Mouse (Mus musculus) MN1 (cell line): ENCODE measurements around the gene Syne1.

Experiments
- DNase-seq: peaks from one replicate; pipeline ENCODE4 v3.0.0-alpha.2; 2016; ENCODE audit warnings: low spot score

The Syne1 gene

DNA sequence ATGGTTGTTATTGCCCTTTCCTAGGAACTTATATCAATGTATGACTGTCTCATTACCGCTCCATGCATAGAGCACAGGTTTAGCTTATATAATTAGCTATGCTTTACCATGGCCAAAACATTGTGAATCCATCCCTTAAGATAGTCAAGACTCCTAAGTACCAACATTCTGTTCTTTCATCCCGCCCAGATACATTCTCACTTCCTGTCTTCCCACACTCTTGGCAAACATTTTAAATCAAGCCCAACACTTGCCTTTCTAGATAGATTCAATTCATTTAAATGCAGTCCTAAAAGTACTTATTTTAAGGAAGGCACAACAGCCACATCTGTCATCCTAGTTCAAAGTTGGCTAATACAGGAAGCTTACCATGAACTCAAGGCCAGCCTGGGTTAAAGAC lies 113.5 kb downstream of the Syne1 start:
- no peak for DNase-seq

DNA sequence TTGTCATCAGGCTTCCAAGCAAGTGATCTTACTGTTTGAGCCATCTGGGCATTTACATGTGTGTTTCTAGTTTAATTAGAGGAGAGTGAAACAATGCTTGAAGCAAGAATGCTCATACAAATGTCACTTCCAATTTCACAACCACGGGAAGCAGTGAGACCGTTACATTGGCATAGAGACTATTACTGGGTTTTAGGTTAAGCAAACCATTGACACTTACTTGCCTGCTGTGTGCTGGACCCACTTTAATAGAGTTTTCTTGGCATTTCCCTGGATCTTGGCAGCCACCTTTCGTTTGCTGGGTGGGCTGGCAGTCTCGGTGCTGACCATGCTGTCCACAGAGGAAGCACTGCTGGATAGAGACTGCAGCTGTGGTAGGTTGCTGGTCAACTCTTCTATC lies 127.3 kb downstream of the Syne1 start:
- no peak for DNase-seq

DNA sequence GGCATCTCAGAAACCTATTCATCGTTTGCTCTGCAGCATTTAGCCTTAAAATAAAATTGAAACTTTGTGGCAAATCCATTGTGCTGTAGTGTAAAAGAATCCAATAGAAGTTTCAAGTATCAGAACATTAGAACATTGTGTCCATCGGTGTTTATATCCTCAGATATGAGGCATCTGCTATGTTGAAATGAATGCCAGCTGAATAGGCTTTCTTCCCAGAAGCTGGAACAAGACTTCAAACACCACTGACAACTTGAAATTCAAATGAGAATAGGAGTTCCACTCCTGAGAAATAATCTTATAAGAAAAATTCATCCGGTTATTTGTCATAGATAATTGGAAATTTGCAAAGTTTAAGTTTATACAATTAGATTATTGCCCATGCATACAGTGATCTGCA lies 135.6 kb downstream of the Syne1 start:
- DNase-seq = no peak

DNA sequence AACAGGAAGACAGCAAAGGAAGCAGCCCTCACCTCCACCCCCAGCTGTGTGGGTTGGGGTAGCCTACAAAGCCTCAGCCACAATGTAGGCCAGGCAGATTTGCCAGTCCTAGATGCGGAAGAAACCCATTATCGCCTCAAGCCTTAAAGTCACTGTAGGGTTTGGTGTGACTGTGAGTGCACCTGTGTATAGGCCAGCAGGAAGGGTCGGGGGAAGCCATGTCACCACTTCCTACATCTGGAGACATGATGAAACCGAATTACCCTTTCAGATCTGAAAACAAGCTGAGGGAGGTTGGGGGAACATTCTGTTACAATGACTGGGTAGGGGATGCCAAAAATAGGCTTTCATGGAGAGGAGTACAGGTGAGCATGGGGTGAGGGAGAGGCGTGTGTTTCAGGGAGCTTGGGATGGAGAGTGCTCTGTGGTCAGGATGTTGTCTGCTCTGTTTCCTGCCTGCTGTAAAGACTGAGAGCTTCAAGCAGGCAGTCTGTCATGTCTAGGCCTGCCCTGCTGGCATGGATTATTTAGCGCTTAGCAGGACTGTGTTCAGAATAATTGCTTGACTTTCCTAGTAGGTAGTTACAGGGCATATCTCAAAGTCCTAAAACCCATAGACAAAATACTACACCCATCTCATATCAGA lies 167.0 kb downstream of the Syne1 start:
- no peak for DNase-seq

GRCm38 (mm10) chr10:5381536-5381935 lies 169.7 kb downstream of the Syne1 start:
- DNase-seq = no peak

- DNase-seq = no peak
Measured at GRCm38 (mm10) chr10:5378969-5379368, 172.3 kb downstream of the Syne1 start.

- no peak for DNase-seq
Measured at GRCm38 (mm10) chr10:5369599-5369998, 181.7 kb downstream of the Syne1 start.

- no peak for DNase-seq
Measured at GRCm38 (mm10) chr10:5368266-5368665, 183.0 kb downstream of the Syne1 start.

- no peak for DNase-seq
Measured at GRCm38 (mm10) chr10:5367465-5368011, 183.7 kb downstream of the Syne1 start.

DNA sequence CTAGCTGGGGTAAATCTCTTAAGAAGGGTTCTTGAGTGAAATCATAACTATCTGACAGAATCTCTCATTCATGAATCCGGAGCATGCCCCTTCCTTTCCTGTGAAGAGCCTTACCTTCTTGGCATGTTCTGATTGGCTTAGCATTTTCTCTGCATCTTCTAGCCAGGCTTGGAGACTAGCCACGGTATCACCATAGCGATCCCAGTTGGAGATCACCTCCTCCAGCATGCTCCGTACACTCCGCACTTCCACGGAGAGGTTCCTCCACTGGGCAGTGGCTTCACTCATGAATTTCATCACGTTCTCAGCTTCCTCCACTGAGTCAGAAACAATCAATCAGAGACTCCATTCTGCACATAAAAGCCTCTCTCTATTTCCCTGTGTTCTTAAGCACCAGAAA lies 190.7 kb downstream of the Syne1 start:
- no peak for DNase-seq

- DNase-seq = no peak
Measured at GRCm38 (mm10) chr10:5356614-5357013, 194.7 kb downstream of the Syne1 start.

DNA sequence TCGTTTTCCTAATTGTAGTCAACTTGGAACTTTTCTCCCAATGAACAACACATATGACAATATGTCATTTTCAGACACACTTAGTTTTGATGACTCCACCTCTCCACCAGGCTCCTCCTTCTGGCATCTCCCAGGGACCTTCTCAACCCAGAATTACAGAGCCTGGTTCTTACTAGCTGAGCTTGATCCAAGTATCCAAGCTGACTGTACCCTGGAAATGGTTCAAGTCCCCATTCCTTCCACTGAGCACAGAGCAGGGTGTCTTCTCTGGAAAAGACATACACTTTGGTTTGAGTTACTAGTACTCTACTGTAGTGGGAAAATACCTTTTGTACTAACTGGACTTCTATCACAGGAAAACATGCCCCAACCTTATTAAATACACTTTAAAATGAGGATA lies 197.9 kb downstream of the Syne1 start:
- no peak for DNase-seq

- DNase-seq = no peak
Measured at GRCm38 (mm10) chr10:5346911-5347310, 204.4 kb downstream of the Syne1 start.

DNA sequence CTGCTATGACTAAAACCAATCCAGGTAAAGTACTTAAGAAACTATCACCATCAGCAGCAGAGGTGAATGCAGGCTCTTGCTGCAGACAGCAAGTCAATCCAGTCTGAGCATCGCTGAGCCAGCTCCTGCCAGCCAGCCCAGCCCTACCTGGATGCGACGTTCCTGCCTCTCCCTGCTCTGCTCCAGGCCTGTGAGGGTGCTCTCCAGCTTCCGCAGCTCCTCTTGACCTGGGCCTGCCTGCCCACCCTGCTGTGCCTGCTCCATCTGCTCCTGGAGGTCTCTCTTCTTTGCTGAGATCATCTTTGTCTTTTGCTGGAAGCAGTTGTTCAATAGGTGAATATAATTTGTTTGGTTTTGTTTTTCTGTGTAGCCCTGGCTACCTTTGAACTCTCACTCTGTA lies 208.1 kb downstream of the Syne1 start:
- no peak for DNase-seq

- DNase-seq = no peak
Measured at GRCm38 (mm10) chr10:5336394-5336793, 214.9 kb downstream of the Syne1 start.

DNA sequence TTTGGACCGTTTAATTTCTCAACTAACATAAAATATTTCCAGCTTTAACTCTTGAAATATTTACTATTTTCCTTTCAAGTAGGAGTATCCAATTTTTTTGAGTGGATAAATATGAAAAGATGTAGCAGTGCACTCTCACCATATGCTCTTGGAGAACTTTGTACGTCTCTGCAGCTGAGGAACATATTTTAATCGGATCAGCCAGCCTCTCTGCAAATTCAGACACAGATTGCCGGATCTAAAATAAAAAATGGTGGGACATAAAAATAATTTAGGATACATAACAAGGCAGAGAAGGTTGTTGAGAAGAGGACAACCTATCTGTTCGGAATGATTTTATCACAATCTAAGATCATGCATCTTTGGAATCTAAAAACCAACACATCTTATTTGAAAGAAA lies 218.5 kb downstream of the Syne1 start:
- no peak for DNase-seq

DNA sequence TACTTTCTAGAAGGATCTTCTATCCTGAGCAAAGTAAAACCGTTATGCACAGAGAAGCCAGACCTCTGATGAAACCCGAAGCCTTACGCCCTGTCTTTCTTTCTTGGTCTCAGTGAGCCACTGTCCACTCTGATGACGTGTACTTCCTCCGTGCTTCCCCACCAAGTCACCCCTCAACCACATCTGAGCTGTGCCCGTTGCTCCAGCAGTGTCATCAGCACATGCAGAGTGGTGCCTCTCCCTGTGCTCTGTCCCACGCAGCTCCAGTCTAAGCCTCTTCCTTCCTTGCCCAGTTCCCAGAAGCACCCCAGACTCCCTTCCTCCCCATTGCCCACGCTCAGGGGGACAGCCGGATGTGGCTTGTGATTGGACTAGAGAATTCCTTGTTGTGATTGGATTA lies 224.6 kb downstream of the Syne1 start:
- DNase-seq = peak; percentile 28

- DNase-seq = no peak
Measured at GRCm38 (mm10) chr10:5323741-5324395, 227.4 kb downstream of the Syne1 start.

GRCm38 (mm10) chr10:5322562-5322961 lies 228.7 kb downstream of the Syne1 start:
- no peak for DNase-seq

GRCm38 (mm10) chr10:5317602-5318001 lies 233.7 kb downstream of the Syne1 start:
- DNase-seq = peak; percentile 42

- no peak for DNase-seq
Measured at GRCm38 (mm10) chr10:5312437-5312836, 238.8 kb downstream of the Syne1 start.

- DNase-seq = no peak
Measured at GRCm38 (mm10) chr10:5309961-5310713, 241.1 kb downstream of the Syne1 start.

DNA sequence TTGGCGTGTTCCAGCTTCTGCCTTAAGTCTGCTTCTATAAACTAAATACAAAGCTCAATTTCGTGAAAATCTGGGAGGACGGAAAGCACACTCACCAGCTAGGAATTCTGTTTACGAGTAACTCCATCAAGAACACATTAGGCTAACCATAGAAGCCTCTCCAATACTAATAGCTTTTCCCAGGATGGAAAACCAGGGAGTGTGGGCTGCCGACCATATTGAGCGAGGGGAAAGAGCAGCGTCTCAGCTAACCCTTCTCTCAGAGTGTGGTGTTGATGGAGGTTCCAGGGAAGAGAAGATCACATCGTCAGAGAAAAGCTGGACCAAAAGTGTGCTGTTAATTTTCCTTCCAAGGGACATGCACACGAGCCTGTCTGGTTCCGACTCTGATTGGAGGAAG lies 241.9 kb downstream of the Syne1 start:
- DNase-seq = no peak
